Mouse (Mus musculus) c-Kit-negative CD71-positive TER-119-positive erythroid progenitor cells, embryonic 14.5 days (primary cell): ENCODE results near the gene Rin3.
A peak's percentile ranks its signal among the peaks of the same experiment; 100 is the strongest.

Experiments used
- DNase-seq: peaks from one replicate; pipeline ENCODE4 v3.0.0-alpha.2; 2013; ENCODE audit warnings: low read depth, low spot score

Rin3 gene

DNA sequence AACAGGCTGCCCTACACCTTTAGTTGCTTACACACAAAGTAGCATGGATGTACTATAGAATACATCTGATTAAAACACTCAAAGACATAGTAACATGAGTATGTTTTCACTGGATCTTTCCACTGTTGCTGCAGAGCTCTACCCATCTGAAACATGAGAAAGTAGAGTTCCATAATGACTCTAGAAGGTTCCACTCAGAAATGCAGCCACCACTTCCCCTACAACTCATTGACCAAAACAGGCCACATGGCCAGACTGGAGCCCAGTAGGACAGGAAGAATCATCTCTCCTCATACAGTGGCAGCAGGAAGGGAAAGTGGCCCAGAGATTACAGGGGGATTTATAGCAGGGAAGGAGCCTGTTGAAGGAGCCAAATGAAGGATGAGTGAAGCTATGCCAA is 47.9 kb downstream of the Rin3 start:
- DNase-seq: no peak

DNA sequence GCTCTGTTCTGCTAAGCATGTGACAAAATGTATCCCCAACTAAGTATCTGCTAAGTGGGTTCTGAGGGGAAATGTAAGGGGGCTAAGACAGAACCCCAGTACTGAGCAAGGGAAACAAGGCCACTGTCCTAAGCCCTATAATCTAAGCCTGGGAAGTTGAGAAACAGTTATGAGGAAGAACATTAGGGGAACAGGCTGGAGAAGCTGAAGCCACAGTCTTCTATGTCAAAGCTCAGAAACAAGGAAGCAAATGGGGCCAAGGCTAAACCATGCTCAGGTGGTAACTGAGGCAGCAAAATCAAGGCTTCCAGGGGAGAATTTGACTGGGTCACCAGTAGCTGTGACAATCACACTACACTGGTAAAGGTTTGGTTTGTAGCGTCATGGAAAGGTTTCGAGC is 50.3 kb downstream of the Rin3 start:
- no peak for DNase-seq

DNA sequence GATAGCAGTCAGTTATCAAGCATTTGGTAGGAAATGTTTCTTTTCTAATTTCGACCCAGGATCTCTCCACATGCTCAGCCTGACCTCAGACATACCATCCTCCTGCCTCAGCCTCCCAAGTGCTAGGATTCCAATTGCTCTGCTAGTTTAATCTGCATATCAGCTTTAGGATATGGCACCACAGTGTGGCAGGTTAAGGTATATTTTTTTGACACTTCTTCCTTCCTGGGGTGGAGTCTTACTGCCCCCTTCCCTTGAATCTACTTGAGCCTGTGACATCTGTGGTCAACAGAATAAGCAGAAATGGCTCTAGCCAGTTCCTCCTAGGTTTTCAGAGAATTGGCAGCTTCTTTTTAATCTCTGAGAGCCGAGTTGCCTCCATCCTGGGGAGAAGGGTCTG is 56.2 kb downstream of the Rin3 start:
- no peak for DNase-seq

DNA sequence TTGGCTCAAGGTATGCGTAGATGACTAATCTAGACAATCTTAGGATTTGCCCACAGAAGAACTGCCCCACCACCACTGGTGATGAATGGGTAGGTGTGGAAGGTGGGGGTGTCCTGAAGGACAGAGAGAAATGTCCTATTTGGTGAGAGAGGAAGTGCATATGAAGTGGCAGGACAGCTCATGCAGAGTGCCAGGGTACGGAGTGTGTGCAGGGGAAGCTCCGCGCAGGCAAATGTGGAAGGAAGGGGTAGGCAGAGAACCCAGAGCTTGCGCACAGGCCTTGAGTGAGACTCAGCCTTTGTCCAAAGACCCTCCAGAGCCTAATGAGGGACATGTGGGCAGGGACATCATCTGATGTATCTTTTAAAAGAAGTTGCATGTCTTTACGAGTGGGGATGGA is 57.6 kb downstream of the Rin3 start:
- DNase-seq: no peak

DNA sequence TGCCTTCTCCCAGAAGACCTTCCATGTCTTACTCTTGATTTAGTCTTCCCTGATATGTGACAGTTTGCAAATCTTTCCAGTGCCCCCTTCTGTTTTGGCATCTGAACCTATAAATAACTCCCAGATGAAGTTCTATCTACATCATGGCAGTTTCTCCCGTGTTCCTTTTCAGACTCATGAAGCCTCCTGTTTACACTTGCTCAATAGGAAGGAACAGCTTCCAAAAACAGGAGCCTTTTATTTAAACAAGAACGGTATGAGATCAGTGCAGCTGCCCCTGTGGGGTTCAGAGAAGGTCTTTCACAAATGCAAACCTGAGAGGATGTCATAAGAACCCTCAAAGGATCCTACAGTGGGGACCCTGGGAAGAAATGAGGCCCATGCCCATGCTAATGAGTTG is 59.3 kb downstream of the Rin3 start:
- DNase-seq: no peak

DNA sequence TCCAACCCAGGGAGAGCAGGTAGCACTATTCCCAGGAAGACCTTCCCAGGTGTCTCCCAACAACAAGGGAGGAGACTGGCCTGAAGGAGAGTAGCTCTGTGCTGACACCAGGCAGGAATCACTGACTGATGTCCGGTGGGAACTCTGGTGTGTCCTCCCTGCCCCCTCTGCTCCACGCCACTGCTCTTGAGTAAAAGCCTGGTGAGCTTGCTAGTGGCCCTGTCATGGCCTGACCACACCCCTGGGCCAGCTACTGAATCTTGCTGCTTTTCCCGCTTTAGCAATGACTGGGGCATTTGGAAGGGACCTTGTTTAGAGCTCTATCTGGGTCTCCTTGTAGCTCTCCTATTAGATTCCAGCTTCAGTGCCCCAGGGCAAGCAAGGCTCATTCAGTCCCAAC is 59.8 kb downstream of the Rin3 start:
- no peak for DNase-seq

DNA sequence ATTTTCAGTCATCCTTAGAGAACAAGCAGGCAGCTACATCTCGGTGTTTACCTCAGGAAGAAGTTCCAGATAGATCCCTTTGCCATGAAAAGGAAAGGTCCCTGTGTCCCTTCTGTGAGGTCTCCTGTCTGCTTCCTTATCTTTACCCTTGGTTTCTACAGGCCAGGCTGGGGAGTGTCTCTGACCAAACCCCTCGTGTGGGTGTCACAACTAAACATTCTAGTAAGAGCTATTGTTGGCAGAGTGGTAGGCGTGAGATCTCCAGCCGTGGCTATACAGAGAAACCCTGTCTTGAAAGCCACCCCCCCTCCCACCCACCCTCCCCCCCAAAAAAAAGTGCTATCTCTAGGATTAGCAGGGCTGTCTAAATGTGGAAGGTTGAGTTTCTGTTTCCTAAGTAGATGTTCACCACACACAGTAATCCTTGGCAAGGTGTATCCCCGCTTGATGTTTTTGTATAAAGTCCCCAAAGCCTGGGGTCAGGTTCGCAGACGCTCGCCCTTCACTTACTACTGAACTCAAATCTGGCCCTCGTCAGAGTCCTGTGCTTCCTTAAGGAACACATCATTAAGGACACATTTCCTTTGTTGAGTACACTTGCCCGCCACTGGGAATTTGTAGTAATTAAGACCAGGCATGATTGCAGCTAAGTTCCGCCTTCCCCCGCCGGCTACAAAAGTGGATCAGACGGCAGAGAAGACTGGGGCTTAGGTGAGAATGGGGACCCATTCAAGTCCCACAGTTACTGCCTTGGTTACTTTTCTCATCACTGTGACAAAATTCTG is 62.4 kb downstream of the Rin3 start:
- DNase-seq: no peak

DNA sequence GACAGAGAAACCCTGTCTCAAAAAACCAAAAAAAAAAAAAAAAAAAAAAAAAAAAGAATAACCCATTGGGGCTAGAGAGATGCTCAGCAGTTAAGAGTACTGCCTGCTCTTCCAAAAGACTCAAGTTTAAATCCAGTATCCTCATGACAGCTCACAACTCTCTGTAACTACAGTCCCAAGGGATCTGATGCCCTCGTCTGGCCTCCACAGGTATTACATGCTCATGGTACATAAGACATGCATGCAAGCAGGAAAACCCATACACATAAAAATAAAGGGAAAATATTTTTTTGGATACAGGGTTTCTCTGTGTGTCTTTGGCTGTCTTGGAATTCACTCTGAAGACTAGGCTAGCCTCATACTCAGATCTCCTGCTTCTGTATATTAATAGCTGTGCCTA is 63.7 kb downstream of the Rin3 start:
- DNase-seq: peak; percentile 22

DNA sequence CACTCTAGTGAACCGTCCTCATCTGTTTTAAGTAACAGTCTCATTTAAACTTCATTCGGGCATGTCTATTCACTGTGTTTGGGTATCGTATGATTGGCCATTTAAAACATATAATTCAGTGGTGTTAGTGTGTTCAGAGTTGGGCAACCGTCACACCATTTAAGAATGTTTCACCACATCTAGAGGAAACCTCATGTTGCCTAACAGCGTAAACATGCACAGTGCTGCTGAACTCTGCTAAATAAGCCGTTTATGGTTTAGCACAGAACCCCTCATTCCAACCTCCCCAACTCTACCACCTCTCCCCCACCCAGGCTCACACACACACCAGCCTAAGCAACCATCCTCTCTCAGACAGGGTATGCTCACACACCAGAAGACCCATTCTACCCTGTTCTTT is 65.6 kb downstream of the Rin3 start:
- no peak for DNase-seq

DNA sequence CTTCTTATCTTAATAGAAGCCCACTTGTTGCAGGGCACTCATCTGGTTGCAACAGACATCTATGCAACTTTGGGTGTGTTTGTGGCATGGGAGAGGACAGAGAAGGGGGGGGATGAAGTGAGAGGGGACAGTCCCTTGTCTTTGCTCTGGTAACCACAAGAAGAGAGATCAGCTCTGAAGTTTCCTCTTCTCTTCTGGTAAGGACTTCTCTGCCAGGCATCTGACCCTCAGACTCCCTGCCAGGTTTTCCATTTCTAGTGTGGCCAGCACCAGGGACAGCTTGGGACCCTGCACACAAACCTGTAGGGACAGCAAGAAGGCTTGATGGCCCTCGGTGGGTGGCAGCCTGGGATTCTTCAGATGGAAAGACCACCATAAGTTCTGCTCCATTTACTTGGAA is 68.1 kb downstream of the Rin3 start:
- no peak for DNase-seq

DNA sequence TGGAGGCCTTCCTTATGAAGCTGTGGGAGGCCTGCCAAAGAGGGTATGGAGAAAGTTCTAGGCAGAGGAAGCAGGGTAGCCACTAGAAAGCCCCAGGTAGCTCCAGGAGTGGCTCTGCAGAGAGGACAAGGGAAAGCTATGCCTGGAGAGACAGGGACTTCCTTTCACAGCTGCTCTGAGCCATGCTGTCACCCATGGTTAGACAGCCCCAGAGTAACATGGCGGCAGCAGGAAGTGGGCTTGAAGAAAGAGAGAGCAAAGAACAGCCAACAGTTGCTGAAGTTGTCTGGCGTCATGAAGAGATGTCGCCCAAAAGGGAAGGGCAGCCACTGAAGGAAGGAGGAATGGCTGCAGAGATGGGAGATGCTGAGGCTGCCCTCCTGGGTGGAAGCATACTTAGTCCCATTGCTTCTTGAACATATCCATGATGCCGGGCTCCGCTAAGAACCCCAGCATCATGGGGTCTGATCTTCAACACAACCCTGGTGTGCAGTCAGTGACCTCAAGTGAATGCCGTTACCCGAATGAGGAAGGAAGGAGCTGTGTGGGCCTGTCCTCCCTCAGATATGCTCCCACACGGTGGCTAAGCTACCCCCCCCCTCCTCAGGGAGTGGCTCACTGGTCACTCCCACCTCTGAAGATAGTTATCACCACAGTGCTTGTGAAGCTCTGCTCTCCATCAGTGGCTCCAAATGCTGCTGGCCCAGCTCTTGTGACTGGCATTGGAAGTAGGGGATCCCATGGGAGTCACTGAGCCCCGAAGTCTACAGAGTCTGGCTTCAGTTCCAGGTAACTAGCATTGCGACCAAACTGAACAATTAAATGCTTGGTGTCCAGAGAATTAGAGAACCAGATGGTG is 71.5 kb downstream of the Rin3 start:
- no peak for DNase-seq

DNA sequence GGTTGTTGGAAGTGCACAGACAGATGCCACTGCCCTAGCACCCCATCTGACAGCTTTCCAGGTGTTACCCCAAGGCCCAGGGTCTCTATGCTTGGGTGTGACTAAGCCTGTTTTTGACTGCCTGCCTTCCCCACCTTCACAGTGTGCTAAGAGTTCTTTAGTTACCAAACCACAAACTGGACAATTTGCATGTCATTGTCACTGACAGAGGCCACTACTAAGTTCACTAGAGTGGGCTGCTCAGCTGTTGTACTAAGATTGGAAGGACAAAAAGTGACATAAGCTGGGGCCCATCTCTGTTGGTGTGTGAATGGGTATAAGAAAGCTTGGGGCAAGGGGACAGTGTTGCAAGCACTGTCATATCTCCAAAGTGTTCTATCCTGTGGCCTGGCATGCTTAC is 72.9 kb downstream of the Rin3 start:
- DNase-seq: no peak

DNA sequence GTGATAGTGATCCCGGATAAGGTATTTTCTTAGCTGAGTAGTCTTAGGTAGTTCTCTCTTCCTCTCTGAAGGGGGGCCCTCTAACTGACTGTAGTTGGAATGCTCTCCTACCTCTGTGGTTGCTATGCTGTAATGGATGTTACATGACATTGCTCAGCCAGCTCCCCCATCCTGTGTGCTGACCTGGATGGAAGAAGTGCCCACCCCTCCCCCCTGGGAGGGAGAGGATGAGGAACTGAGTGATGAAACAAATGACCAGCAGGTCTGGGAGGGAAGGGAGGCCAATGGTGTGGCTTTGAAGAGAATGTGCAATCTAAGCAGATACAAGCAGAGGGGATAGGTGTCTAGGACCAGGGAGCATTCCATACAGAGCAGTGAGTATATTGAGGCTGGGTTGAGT is 73.9 kb downstream of the Rin3 start:
- no peak for DNase-seq

DNA sequence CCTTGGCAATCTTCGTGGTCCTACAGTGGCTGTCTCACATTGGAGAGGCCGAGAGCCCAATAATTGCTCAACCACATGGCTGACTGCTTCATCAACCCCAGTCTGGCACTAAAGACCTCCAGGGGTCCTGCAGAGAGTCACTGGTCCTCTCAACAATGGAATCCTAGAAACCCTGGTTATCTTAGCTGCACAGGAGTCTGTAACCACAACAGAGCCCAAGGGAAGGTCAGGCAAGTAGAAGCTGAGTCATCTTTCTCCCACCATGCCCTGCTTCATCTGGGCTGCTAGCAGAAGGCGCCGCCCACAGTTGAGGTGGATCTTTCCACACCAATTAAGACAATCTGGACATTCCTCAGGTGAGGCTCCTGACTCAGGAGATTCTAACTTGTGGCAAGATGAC is 76.5 kb downstream of the Rin3 start:
- DNase-seq: no peak

DNA sequence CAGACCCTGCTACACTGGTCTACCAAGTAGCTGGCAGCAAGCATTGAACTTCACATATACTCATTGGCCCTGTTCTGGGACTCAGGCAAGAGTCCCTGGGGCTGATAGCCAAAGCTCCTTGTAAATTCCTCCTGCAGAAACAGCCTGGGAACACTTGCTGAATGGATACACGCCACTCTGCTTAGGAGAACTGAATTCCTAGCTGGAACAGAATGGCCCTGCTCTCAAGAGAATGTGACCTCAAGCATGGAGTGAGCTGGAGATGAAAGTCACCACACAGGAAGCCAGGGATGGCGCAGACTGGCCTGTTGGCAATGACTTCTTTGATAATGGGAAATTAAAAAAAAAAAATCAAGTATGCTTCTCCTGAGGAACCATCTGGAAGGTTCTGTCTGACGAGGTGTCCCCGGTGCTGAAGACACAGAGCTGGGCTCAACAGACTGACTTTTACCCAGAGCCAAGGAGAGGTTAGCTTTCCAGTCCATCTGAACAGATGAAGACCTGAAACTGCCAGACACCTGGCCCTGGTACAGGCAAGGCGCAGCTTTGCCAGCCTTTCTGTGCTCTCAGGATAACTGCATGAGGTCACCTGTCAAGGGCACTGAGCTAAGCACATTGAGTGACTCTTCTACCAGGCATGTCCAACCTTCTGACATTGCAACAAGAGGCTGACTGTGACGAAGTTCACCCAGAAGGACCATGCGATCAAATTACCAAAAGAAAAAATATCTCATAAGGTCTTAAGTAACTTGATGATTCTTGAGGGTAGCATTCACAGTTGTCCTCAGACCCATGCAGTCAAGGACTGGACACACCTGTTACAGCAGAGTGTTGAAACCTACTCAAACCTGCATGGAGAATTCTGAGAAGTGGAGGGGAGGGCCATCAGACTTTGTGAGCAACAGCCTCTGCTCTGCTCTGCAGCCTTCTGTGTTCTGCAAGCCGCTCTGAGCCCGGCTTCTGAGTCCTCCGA is 78.6 kb downstream of the Rin3 start:
- no peak for DNase-seq

DNA sequence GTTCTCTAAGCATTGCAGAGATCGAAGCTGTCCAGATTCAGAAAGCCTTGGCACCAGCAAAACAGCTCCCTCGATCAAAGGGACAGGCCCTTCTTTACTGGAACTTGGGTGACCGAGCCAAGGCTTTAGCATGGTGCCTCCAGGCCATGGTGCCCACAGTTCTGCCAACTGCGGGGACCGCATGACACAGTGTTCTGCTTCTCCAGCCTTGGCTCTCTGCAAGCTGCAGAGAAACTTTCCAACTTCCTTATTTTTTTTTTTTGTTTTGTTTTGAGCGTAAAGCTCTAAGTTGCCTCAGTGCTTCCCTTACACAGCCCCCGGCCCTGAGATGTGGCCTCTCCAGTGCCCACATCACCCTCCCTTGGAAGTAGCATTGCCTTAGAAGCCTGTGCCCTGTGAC is 82.2 kb downstream of the Rin3 start:
- DNase-seq: no peak

DNA sequence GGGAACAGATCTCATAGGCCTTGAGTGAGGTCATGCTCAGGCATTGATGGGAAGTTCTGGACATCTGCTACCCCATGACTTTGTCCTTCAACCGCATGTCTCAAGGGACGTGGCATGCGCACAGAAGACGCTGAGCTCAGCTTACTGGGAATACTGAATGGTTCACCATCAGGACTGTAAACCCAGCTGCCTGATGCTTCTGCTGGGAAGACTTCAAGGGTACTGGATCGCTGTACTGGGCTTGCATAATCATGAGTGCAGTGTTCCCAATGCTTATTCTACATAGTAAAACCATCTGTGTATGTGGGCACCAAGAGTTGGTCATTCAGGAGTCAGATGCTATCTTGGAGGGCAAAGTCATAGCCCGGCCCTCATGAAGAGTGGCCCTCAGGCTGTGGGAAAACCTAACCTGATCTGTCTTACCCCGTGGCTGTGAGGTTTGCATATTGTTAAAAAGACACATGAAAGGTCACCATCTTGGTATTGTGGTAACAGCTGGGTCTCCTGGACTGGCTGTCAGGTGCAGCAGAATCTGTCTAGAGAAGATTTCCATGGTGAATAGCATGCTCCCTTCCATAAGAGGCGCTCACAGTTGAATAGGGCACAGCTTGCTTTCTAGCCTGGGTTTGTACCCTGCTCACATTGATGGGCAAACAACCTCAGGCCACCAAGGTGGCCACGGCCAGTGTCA is 83.4 kb downstream of the Rin3 start:
- DNase-seq: no peak

DNA sequence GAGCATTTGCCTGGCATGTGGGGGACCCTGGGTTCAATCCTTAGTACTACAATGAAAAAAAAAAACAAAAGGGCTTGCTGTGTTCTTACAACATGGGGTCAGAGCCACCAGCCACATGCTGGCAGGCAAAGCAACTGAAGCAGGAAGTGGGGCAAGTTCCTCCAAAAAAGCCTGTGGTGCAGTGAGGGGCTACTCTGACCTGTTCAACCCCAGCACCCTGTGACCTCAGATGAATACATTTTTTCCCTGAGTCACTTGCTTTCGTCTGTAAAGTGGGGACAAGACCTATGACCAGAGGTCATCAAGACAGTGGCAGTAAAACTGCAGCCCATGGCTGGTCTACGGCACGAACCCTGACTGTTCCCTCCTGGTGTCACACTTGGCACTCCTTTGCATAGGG is 84.2 kb downstream of the Rin3 start:
- no peak for DNase-seq

DNA sequence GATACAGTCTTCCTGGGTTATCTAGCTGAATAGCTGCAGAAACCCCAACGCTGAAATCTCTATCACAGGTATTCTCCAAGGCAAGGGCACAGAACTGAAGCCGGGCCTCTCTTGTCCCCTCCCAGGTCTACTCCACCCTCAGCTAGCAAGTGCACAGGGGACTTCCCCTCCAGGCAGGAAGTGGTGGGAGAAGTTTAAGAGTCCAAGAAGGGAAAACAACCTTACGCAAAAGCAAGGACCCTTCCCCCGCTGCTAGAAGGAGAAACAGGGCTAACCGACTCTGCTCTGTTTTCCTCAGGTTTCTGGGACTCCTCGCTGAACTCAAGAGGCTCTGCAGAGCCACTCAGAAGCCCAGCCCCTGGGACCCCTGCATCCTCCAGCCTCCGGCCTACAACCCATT is 85.2 kb downstream of the Rin3 start:
- DNase-seq: no peak

DNA sequence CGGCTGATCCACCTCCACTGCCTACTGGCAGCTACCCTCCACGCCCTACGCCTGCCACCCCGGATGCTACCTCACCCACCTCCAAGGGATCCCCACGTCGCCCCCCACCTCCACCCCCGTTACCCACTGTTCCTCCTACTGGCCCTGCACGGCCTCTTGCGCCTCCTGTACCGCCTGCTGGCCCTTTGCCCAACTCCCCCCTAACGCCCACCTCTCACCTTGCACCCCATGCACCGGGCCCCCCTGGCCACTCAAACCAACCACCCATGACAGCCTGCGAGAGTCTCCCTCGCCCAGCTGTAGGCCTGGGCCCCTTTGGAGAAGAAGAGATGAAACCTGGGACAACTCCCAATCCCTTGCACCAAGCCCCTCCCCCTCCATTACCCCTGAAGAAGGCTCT is 85.7 kb downstream of the Rin3 start:
- no peak for DNase-seq

DNA sequence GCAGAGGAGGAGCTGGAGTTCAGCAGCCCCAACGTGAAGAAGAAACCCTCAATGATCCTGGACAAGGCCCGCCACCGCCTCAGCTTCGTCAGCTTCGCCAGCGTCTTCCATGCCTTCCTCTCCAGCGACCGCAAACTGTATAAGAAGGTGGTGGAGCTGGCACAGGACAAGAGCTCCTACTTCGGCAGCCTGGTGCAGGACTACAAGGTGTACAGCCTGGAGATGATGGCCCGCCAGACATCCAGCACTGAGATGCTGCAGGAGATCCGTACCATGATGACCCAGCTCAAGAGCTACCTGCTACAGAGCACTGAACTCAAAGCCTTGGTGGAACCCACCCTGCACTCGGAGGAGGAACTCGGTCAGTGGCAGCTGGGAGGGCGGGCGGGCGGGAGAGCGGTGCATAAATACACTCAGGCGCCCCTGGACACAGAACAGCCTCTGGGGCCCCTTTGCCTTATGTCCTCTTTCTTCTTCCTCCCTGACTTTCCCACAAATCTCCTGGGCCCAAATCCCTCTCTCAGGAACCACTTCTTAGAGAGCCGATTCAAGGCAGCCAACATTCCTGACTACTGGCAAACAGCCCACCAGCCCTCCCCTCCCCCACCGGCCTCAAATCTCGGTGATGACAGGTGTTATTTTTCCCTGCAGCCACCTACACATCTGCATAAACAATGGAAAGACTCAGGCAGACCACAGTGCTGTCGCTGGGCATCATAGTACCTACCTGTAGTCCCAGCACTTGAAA is 86.8 kb downstream of the Rin3 start:
- no peak for DNase-seq
